Mouse (Mus musculus): ENCODE measurements at regions not wholly inside any gene's neighbourhood (a gene's known extent, or its start where the extent isn't known, plus 50 kb on each side); places are given as distances from the start of the nearest gene placed in this dataset.
A peak's percentile ranks its signal among the peaks of the same experiment; 100 is the strongest.

GRCm38 (mm10) chr7:69493062-69493930, 744.3 kb upstream of the Arrdc4 start:
- H3K4me3 ChIP-seq (ENCODE audit: low read depth, low read length), result no peak overlapping the region
- H3K4me1 ChIP-seq (ENCODE audit: insufficient read depth), result no peaks in the 10 kb centered on the region
- DNase-seq (no peak), ATAC-seq (no peak)
- no peak for TF ChIP-seq CTCF (IDR thresholded peaks at IDR 0.05; ENCODE audit: low read depth)
- no peak for TF ChIP-seq EP300 (IDR thresholded peaks at IDR 0.05; ENCODE audit: low read depth)
- H3K27ac ChIP-seq (ENCODE audit: low read depth), result no peak overlapping the region
- WGBS (ENCODE audit: insufficient replicate concordance), result 76% methylated on average over 18 of the region's 18 CpGs
- no peak overlapping the region for H3K9ac ChIP-seq (replicated peaks)
- H3K36me3 ChIP-seq (replicated peaks; ENCODE audit: insufficient read depth, low read length), result no peaks in the 10 kb centered on the region
- H3K9me3 ChIP-seq (ENCODE audit: low read length), result no peaks in the 10 kb centered on the region
- no peak overlapping the region for H3K4me2 ChIP-seq (ENCODE audit: low read depth, low read length)
- H3K27me3 ChIP-seq (ENCODE audit: insufficient read depth, low read length), result no peaks in the 10 kb centered on the region

GRCm38 (mm10) chr7:69490566-69491466, 741.8 kb upstream of the Arrdc4 start:
- no peak overlapping the region for H3K9ac ChIP-seq (replicated peaks)
- no peaks in the 10 kb centered on the region for H3K4me1 ChIP-seq (ENCODE audit: insufficient read depth)
- no peak overlapping the region for H3K4me3 ChIP-seq (ENCODE audit: low read depth, low read length)
- no peak overlapping the region for H3K27ac ChIP-seq (ENCODE audit: low read depth)
- DNase-seq, result peak; percentile 71
- H3K27me3 ChIP-seq (ENCODE audit: insufficient read depth, low read length), result no peaks in the 10 kb centered on the region
- ATAC-seq, result no peak
- TF ChIP-seq EP300 (IDR thresholded peaks at IDR 0.05; ENCODE audit: low read depth) (no peak), CTCF (IDR thresholded peaks at IDR 0.05; ENCODE audit: low read depth) (peak; percentile 90)
- no peaks in the 10 kb centered on the region for H3K9me3 ChIP-seq (ENCODE audit: low read length)
- no peaks in the 10 kb centered on the region for H3K36me3 ChIP-seq (replicated peaks; ENCODE audit: insufficient read depth, low read length)
- WGBS (ENCODE audit: insufficient replicate concordance), result 36% methylated on average over 16 of the region's 16 CpGs
- no peak overlapping the region for H3K4me2 ChIP-seq (ENCODE audit: low read depth, low read length)

- no peak overlapping the region for H3K4me2 ChIP-seq (ENCODE audit: low read depth, low read length)
- H3K4me1 ChIP-seq (ENCODE audit: insufficient read depth), result no peaks in the 10 kb centered on the region
- ATAC-seq (no peak), DNase-seq (no peak)
- TF ChIP-seq EP300 (IDR thresholded peaks at IDR 0.05; ENCODE audit: low read depth) (no peak), CTCF (IDR thresholded peaks at IDR 0.05; ENCODE audit: low read depth) (no peak)
- WGBS (ENCODE audit: insufficient replicate concordance), result 61% methylated on average over 6 of the region's 6 CpGs
- no peaks in the 10 kb centered on the region for H3K27me3 ChIP-seq (ENCODE audit: insufficient read depth, low read length)
- H3K9me3 ChIP-seq (ENCODE audit: low read length), result no peaks in the 10 kb centered on the region
- H3K4me3 ChIP-seq (ENCODE audit: low read depth, low read length), result no peak overlapping the region
- H3K9ac ChIP-seq (replicated peaks), result no peak overlapping the region
- no peaks in the 10 kb centered on the region for H3K36me3 ChIP-seq (replicated peaks; ENCODE audit: insufficient read depth, low read length)
- H3K27ac ChIP-seq (ENCODE audit: low read depth), result no peak overlapping the region
Measured at GRCm38 (mm10) chr7:69488630-69489029, 739.6 kb upstream of the Arrdc4 start.

GRCm38 (mm10) chr7:69487111-69487510, 738.1 kb upstream of the Arrdc4 start:
- 35% methylated on average over 3 of the region's 3 CpGs for WGBS (ENCODE audit: insufficient replicate concordance)
- H3K9me3 ChIP-seq (ENCODE audit: low read length), result no peaks in the 10 kb centered on the region
- no peak overlapping the region for H3K4me2 ChIP-seq (ENCODE audit: low read depth, low read length)
- ATAC-seq (no peak), DNase-seq (no peak)
- no peak overlapping the region for H3K4me3 ChIP-seq (ENCODE audit: low read depth, low read length)
- H3K9ac ChIP-seq (replicated peaks), result no peak overlapping the region
- H3K27me3 ChIP-seq (ENCODE audit: insufficient read depth, low read length), result no peaks in the 10 kb centered on the region
- no peak overlapping the region for H3K27ac ChIP-seq (ENCODE audit: low read depth)
- H3K36me3 ChIP-seq (replicated peaks; ENCODE audit: insufficient read depth, low read length), result no peaks in the 10 kb centered on the region
- H3K4me1 ChIP-seq (ENCODE audit: insufficient read depth), result no peaks in the 10 kb centered on the region
- TF ChIP-seq CTCF (IDR thresholded peaks at IDR 0.05; ENCODE audit: low read depth) (no peak), EP300 (IDR thresholded peaks at IDR 0.05; ENCODE audit: low read depth) (no peak)

- no peak overlapping the region for H3K27ac ChIP-seq (ENCODE audit: low read depth)
- no peak for ATAC-seq
- no peak overlapping the region for H3K4me3 ChIP-seq (ENCODE audit: low read depth, low read length)
- H3K4me2 ChIP-seq (ENCODE audit: low read depth, low read length), result no peak overlapping the region
- 77% methylated on average over 4 of the region's 4 CpGs for WGBS (ENCODE audit: insufficient replicate concordance)
- no peaks in the 10 kb centered on the region for H3K27me3 ChIP-seq (ENCODE audit: insufficient read depth, low read length)
- H3K36me3 ChIP-seq (replicated peaks; ENCODE audit: insufficient read depth, low read length), result no peaks in the 10 kb centered on the region
- no peaks in the 10 kb centered on the region for H3K4me1 ChIP-seq (ENCODE audit: insufficient read depth)
- TF ChIP-seq EP300 (IDR thresholded peaks at IDR 0.05; ENCODE audit: low read depth) (no peak), CTCF (IDR thresholded peaks at IDR 0.05; ENCODE audit: low read depth) (no peak)
- H3K9ac ChIP-seq (replicated peaks), result no peak overlapping the region
- DNase-seq, result no peak
- no peaks in the 10 kb centered on the region for H3K9me3 ChIP-seq (ENCODE audit: low read length)
Measured at GRCm38 (mm10) chr7:69484552-69484951, 735.5 kb upstream of the Arrdc4 start.
